Mouse (Mus musculus) MEL (cell line): Measurements from ENCODE around the gene Foxn2.

Experiments used
- CTCF ChIP-seq, 3 experiments: IDR thresholded peaks in 2 of 3; conservative IDR thresholded peaks in 1 of 3; 2 replicates each; pipeline ENCODE4 v1.5.1; 2011 to 2012; ENCODE audit warnings: low read length in 3 of 3, low read depth in 2 of 3, mild to moderate bottlenecking in 2 of 3, improper control_type of control experiment in 1 of 3, inconsistent platforms in 1 of 3, mixed read lengths in 1 of 3, moderate library complexity in 1 of 3; ENCODE audit not compliant: control insufficient read depth in 1 of 3, insufficient read depth in 1 of 3, poor library complexity in 1 of 3, severe bottlenecking in 1 of 3
- E2F4 ChIP-seq: IDR thresholded peaks from 2 replicates; pipeline ENCODE4 v1.6.1; 2011; ENCODE audit warnings: low read depth, low read length, improper control_type of control experiment, borderline replicate concordance
- EP300 ChIP-seq, 2 experiments: IDR thresholded peaks; 2 replicates each; pipeline ENCODE4 v1.6.1; 2011; ENCODE audit warnings: improper control_type of control experiment in 2 of 2, low read length in 2 of 2, low read depth in 1 of 2, mild to moderate bottlenecking in 1 of 2
- GATA1 ChIP-seq: IDR thresholded peaks from 2 replicates; pipeline ENCODE4 v1.6.1; 2011; ENCODE audit warnings: low read depth, low read length, improper control_type of control experiment
- HCFC1 ChIP-seq: IDR thresholded peaks from 2 replicates; pipeline ENCODE4 v1.6.1; 2012; ENCODE audit warnings: low read depth, mild to moderate bottlenecking, inconsistent platforms, low read length, improper control_type of control experiment, moderate library complexity
- JUND ChIP-seq: IDR thresholded peaks from 2 replicates; pipeline ENCODE4 v1.6.1; 2011; ENCODE audit warnings: low read depth, mild to moderate bottlenecking, improper control_type of control experiment, low read length
- MAX ChIP-seq: IDR thresholded peaks from 2 replicates; pipeline ENCODE4 v1.6.1; 2011; ENCODE audit warnings: low read length, improper control_type of control experiment
- MYB ChIP-seq: IDR thresholded peaks from 2 replicates; pipeline ENCODE4 v1.6.1; 2011; ENCODE audit warnings: mild to moderate bottlenecking, low read depth, low read length, improper control_type of control experiment
- POLR2A ChIP-seq, 2 experiments: IDR thresholded peaks; 2 replicates each; pipeline ENCODE4 v1.6.1; 2011 to 2012; ENCODE audit warnings: low read length in 2 of 2, mild to moderate bottlenecking in 2 of 2, control low read depth in 1 of 2, improper control_type of control experiment in 1 of 2, low read depth in 1 of 2, moderate library complexity in 1 of 2; ENCODE audit not compliant: control insufficient read depth in 1 of 2, insufficient read depth in 1 of 2, poor library complexity in 1 of 2
- TBP ChIP-seq: IDR thresholded peaks from 2 replicates; pipeline ENCODE4 v1.8.0; 2011; ENCODE audit warnings: low read depth, low read length, improper control_type of control experiment

DNA sequence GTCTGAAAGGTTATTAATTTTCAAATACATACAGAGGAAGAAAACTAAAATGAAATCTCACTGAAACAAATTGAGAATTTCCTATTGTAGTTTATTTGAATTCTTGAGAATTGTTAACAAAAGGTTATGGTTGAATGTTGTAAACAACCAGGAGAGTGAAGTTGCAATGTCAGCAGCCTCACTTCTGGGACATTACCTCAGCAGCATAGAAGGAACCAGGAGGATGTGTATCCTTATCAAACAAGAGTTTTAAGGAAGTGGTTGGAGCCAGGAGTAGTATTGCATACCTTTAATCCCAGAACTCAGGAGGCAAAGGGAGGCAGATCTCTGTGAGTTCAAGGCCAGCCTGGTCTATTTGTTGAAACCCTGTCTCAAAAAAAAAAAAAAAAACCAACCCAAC is 37.2 kb downstream of the Foxn2 start:
- TF ChIP-seq CTCF (IDR thresholded peaks at IDR 0.05 in 2 of 3, conservative IDR thresholded peaks at IDR 0.05 in 1 of 3; ENCODE audit: control insufficient read depth in 1 of 3, insufficient read depth in 1 of 3, low read depth in 2 of 3, low read length in 3 of 3, poor library complexity in 1 of 3, severe bottlenecking in 1 of 3) (no peak), MAX (no peak), E2F4 (no peak), MYB (no peak), POLR2A (IDR thresholded peaks at IDR 0.05; ENCODE audit: control insufficient read depth in 1 of 2, insufficient read depth in 1 of 2, low read depth in 1 of 2, low read length in 2 of 2, poor library complexity in 1 of 2) (no peak), JUND (no peak), TBP (no peak), EP300 (IDR thresholded peaks at IDR 0.05; ENCODE audit: low read depth in 1 of 2, low read length in 2 of 2) (no peak; a peak in 1 of 4 replicates), GATA1 (peak; percentile 36; the same call in 1 of the 2 replicates), HCFC1 (no peak)
